Mouse (Mus musculus) cerebellum, postnatal 14 days (tissue): ENCODE data around the gene Gm20517.

Experiments
- DNase-seq, 2 experiments: peaks; one replicate each; pipeline ENCODE4 v3.0.0; 2021; ENCODE audit warnings: mixed read lengths in 2 of 2

Gene Gm20517

GRCm38 (mm10) chr17:47610849-47611660 is at the start of gene Gm20517, which contains the start of the genes Bysl and Med20:
Gene Gm20517, plus strand, starts transcription at chr17:47611589.
Gene Bysl, minus strand, starts transcription at chr17:47611492.
Gene Med20, plus strand, starts transcription at chr17:47611582.
- peak; percentile 98 to 99 for DNase-seq

- DNase-seq: no peak
Measured at GRCm38 (mm10) chr17:47562875-47563274, 48.5 kb upstream of the Gm20517 start.

- DNase-seq: no peak
Measured at GRCm38 (mm10) chr17:47564612-47565011, 46.8 kb upstream of the Gm20517 start.

- DNase-seq: no peak
Measured at GRCm38 (mm10) chr17:47566133-47566532, 45.3 kb upstream of the Gm20517 start.

- no peak for DNase-seq
Measured at GRCm38 (mm10) chr17:47567271-47567670, 44.1 kb upstream of the Gm20517 start.

GRCm38 (mm10) chr17:47568389-47568788 is 43.0 kb upstream of the Gm20517 start:
- DNase-seq: no peak

GRCm38 (mm10) chr17:47568951-47569527 is 42.4 kb upstream of the Gm20517 start:
- DNase-seq: no peak

GRCm38 (mm10) chr17:47571621-47572020 is 39.8 kb upstream of the Gm20517 start:
- DNase-seq: no peak

GRCm38 (mm10) chr17:47572436-47572835 is 39.0 kb upstream of the Gm20517 start:
- no peak for DNase-seq

GRCm38 (mm10) chr17:47574028-47574427 is 37.4 kb upstream of the Gm20517 start:
- DNase-seq: no peak

- no peak for DNase-seq
Measured at GRCm38 (mm10) chr17:47574830-47575229, 36.6 kb upstream of the Gm20517 start.

- no peak for DNase-seq
Measured at GRCm38 (mm10) chr17:47578655-47579054, 32.7 kb upstream of the Gm20517 start.

GRCm38 (mm10) chr17:47580962-47581361 is 30.4 kb upstream of the Gm20517 start:
- no peak for DNase-seq

GRCm38 (mm10) chr17:47588517-47588916 is 22.9 kb upstream of the Gm20517 start:
- DNase-seq: no peak

- no peak for DNase-seq
Measured at GRCm38 (mm10) chr17:47591073-47591472, 20.3 kb upstream of the Gm20517 start.

- peak; percentile 94 to 95 for DNase-seq
Measured at GRCm38 (mm10) chr17:47593215-47593853, 18.1 kb upstream of the Gm20517 start.

GRCm38 (mm10) chr17:47593854-47594182 is 17.6 kb upstream of the Gm20517 start:
- DNase-seq: no peak

- DNase-seq: peak; percentile 30 to 50
Measured at GRCm38 (mm10) chr17:47594183-47594968, 17.0 kb upstream of the Gm20517 start.

GRCm38 (mm10) chr17:47594969-47595247 is 16.5 kb upstream of the Gm20517 start:
- no peak for DNase-seq

- no peak for DNase-seq
Measured at GRCm38 (mm10) chr17:47595248-47596161, 15.9 kb upstream of the Gm20517 start.

- DNase-seq: no peak
Measured at GRCm38 (mm10) chr17:47596162-47596838, 15.1 kb upstream of the Gm20517 start.

GRCm38 (mm10) chr17:47596839-47597164 is 14.6 kb upstream of the Gm20517 start:
- no peak for DNase-seq
